Mouse (Mus musculus): ENCODE results near the gene Stc2. TPM values are rescaled to one million over a fixed set of nuclear protein-coding genes. Genes with fewer than 3 reads are reported as not detected.
A peak's percentile ranks its signal among the peaks of the same experiment; 100 is the strongest.

Gene Stc2
- polyA plus RNA-seq, 1 experiment from 2014 or later, result 1.8 TPM

GRCm38 (mm10) chr11:31383968-31384367, 14.1 kb upstream of the Stc2 start:
- Histone ChIP-seq H3K36me3 (no peaks in the 10 kb centered on the region), H3K9me3 (replicated peaks) (no peaks in the 10 kb centered on the region), H3K4me1 (no peaks in the 10 kb centered on the region), H3K9ac (no peak overlapping the region), H3K4me2 (no peak overlapping the region), H3K27ac (no peak overlapping the region), H3K27me3 (replicated peaks) (no peaks in the 10 kb centered on the region), H3K4me3 (no peak overlapping the region)
- 52% methylated on average over 2 of the region's 2 CpGs for WGBS (ENCODE audit: insufficient replicate concordance)
- ATAC-seq, result no peak

- H3K9ac ChIP-seq, result no peak overlapping the region
- no peaks in the 10 kb centered on the region for H3K4me1 ChIP-seq
- no peaks in the 10 kb centered on the region for H3K27me3 ChIP-seq (replicated peaks)
- ATAC-seq, result no peak
- no peak overlapping the region for H3K4me2 ChIP-seq
- no peak overlapping the region for H3K27ac ChIP-seq
- no peak overlapping the region for H3K4me3 ChIP-seq
- H3K9me3 ChIP-seq (replicated peaks), result no peaks in the 10 kb centered on the region
- 63% methylated on average over 5 of the region's 5 CpGs for WGBS (ENCODE audit: insufficient replicate concordance)
- no peaks in the 10 kb centered on the region for H3K36me3 ChIP-seq
Observed at GRCm38 (mm10) chr11:31382145-31382544, 12.3 kb upstream of the Stc2 start.

GRCm38 (mm10) chr11:31373438-31373837, 3.6 kb upstream of the Stc2 start:
- peak; percentile 59 for ATAC-seq
- Histone ChIP-seq H3K9me3 (replicated peaks) (no peaks in the 10 kb centered on the region), H3K4me2 (no peak overlapping the region), H3K9ac (no peak overlapping the region), H3K4me1 (peaks cover 27% of the 10 kb centered on the region), H3K4me3 (no peak overlapping the region), H3K36me3 (no peaks in the 10 kb centered on the region), H3K27me3 (replicated peaks) (peaks cover 49% of the 10 kb centered on the region), H3K27ac (no peak overlapping the region)
- 39% methylated on average over 7 of the region's 7 CpGs for WGBS (ENCODE audit: insufficient replicate concordance)

- peaks cover 30% of the 10 kb centered on the region for H3K4me1 ChIP-seq
- no peak overlapping the region for H3K9ac ChIP-seq
- ATAC-seq, result no peak
- H3K9me3 ChIP-seq (replicated peaks), result no peaks in the 10 kb centered on the region
- H3K27me3 ChIP-seq (replicated peaks), result peaks cover 53% of the 10 kb centered on the region
- H3K27ac ChIP-seq, result no peak overlapping the region
- no peaks in the 10 kb centered on the region for H3K36me3 ChIP-seq
- H3K4me2 ChIP-seq, result no peak overlapping the region
- no peak overlapping the region for H3K4me3 ChIP-seq
- WGBS (ENCODE audit: insufficient replicate concordance), result 63% methylated on average over 4 of the region's 4 CpGs
Observed at GRCm38 (mm10) chr11:31372206-31372605, 2.3 kb upstream of the Stc2 start.

- 1% methylated on average over 39 of the region's 39 CpGs for whole genome bisulfite sequencing (ENCODE audit: insufficient replicate concordance)
- peaks cover 30% of the 10 kb centered on the region for H3K4me1 ChIP-seq
- no peak overlapping the region for H3K27ac ChIP-seq
- no peaks in the 10 kb centered on the region for H3K36me3 ChIP-seq
- H3K9ac ChIP-seq, result no peak overlapping the region
- H3K4me3 ChIP-seq, result peak overlapping the region; percentile 58
- ATAC-seq, result no peak
- H3K4me2 ChIP-seq, result peak overlapping the region; percentile 81
- H3K9me3 ChIP-seq (replicated peaks), result no peaks in the 10 kb centered on the region
- H3K27me3 ChIP-seq (replicated peaks), result peaks cover 53% of the 10 kb centered on the region
Observed at GRCm38 (mm10) chr11:31371256-31371838, 1.5 kb upstream of the Stc2 start.

- H3K36me3 ChIP-seq, result no peaks in the 10 kb centered on the region
- H3K27me3 ChIP-seq (replicated peaks), result peaks cover 53% of the 10 kb centered on the region
- no peak overlapping the region; the same call in 1 of the 2 replicates for H3K9ac ChIP-seq
- peaks cover 30% of the 10 kb centered on the region for H3K4me1 ChIP-seq
- H3K27ac ChIP-seq, result no peak overlapping the region
- H3K4me2 ChIP-seq, result peak overlapping the region; percentile 81
- no peak for ATAC-seq
- H3K9me3 ChIP-seq (replicated peaks), result no peaks in the 10 kb centered on the region
- WGBS (ENCODE audit: insufficient replicate concordance), result 4% methylated on average over 24 of the region's 24 CpGs
- H3K4me3 ChIP-seq, result peak overlapping the region; percentile 58
Observed at GRCm38 (mm10) chr11:31370436-31371230, 759 bp upstream of the Stc2 start.

GRCm38 (mm10) chr11:31368965-31369647, 768 bp downstream of the Stc2 start:
- Histone ChIP-seq H3K4me3 (peak overlapping the region; percentile 58), H3K9me3 (replicated peaks) (no peaks in the 10 kb centered on the region), H3K4me1 (peaks cover 30% of the 10 kb centered on the region), H3K4me2 (peak overlapping the region; percentile 81), H3K36me3 (no peaks in the 10 kb centered on the region), H3K27me3 (replicated peaks) (peaks cover 53% of the 10 kb centered on the region), H3K27ac (no peak overlapping the region), H3K9ac (peak overlapping the region; percentile 52; the same call in 1 of the 2 replicates)
- under 1% methylated on average over 50 of the region's 50 CpGs for WGBS (ENCODE audit: insufficient replicate concordance)
- ATAC-seq, result peak; percentile 34

GRCm38 (mm10) chr11:31368252-31368964, 1.5 kb downstream of the Stc2 start:
- Histone ChIP-seq H3K27me3 (replicated peaks) (peaks cover 53% of the 10 kb centered on the region), H3K36me3 (no peaks in the 10 kb centered on the region)

GRCm38 (mm10) chr11:31366827-31367226, 3.0 kb downstream of the Stc2 start:
- Histone ChIP-seq H3K4me1 (peaks cover 30% of the 10 kb centered on the region), H3K4me2 (no peak overlapping the region), H3K9ac (no peak overlapping the region), H3K27me3 (replicated peaks) (peaks cover 38% of the 10 kb centered on the region), H3K27ac (no peak overlapping the region), H3K36me3 (no peaks in the 10 kb centered on the region), H3K4me3 (no peak overlapping the region), H3K9me3 (replicated peaks) (no peaks in the 10 kb centered on the region)
- 40% methylated on average over 4 of the region's 4 CpGs for whole genome bisulfite sequencing (ENCODE audit: insufficient replicate concordance)
- ATAC-seq, result no peak

More at GRCm38 (mm10) chr11:31368252-31368964, 1.5 kb downstream of the Stc2 start:
- Histone ChIP-seq H3K27ac (no peak overlapping the region), H3K9ac (peak overlapping the region; percentile 27; the same call in 1 of the 2 replicates), H3K4me1 (peaks cover 30% of the 10 kb centered on the region), H3K4me2 (peak overlapping the region; percentile 81), H3K9me3 (replicated peaks) (no peaks in the 10 kb centered on the region), H3K4me3 (peak overlapping the region; percentile 58)
- no peak for ATAC-seq
- WGBS (ENCODE audit: insufficient replicate concordance), result 5% methylated on average over 36 of the region's 36 CpGs

GRCm38 (mm10) chr11:31366421-31366820, 3.5 kb downstream of the Stc2 start:
- WGBS (ENCODE audit: insufficient replicate concordance), result 49% methylated on average over 2 of the region's 2 CpGs
- Histone ChIP-seq H3K27me3 (replicated peaks) (peaks cover 34% of the 10 kb centered on the region), H3K4me1 (peaks cover 26% of the 10 kb centered on the region), H3K27ac (no peak overlapping the region), H3K9ac (no peak overlapping the region), H3K4me2 (no peak overlapping the region), H3K4me3 (no peak overlapping the region), H3K36me3 (no peaks in the 10 kb centered on the region), H3K9me3 (replicated peaks) (no peaks in the 10 kb centered on the region)
- ATAC-seq, result no peak

- H3K4me1 ChIP-seq, result peaks cover 22% of the 10 kb centered on the region
- no peak overlapping the region for H3K4me3 ChIP-seq
- 67% methylated on average over 2 of the region's 2 CpGs for WGBS (ENCODE audit: insufficient replicate concordance)
- no peaks in the 10 kb centered on the region for H3K36me3 ChIP-seq
- no peak overlapping the region for H3K4me2 ChIP-seq
- H3K27ac ChIP-seq, result no peak overlapping the region
- H3K9me3 ChIP-seq (replicated peaks), result no peaks in the 10 kb centered on the region
- no peak for ATAC-seq
- H3K27me3 ChIP-seq (replicated peaks), result peaks cover 30% of the 10 kb centered on the region
- no peak overlapping the region for H3K9ac ChIP-seq
Observed at GRCm38 (mm10) chr11:31365981-31366380, 3.9 kb downstream of the Stc2 start.
